Mouse (Mus musculus): ENCODE data around the gene Dbf4. TPM values are rescaled to one million over a fixed set of nuclear protein-coding genes. Genes with fewer than 3 reads are reported as not detected.
A peak's percentile ranks its signal among the peaks of the same experiment; 100 is the strongest.

Dbf4 gene
- polyA plus RNA-seq, 1 experiment from 2014 or later: 9.5 TPM

- H3K9me3 ChIP-seq (ENCODE audit: control insufficient read depth, low read length): no peaks in the 10 kb centered on the region
- H3K36me3 ChIP-seq (ENCODE audit: control insufficient read depth, insufficient read depth, low read length): no peaks in the 10 kb centered on the region
- WGBS: 42% methylated on average over 7 of the region's 7 CpGs
- H3K4me1 ChIP-seq (ENCODE audit: control insufficient read depth, insufficient read depth, low read length): peaks cover 2% of the 10 kb centered on the region; the same call in 1 of the 2 replicates
- H3K4me3 ChIP-seq (ENCODE audit: low read depth, low read length): peak overlapping the region; percentile 65
- 0 out of 2 replicates have a peak, but pooled peaks have one; percentile 5 for ATAC-seq (ENCODE audit: low read depth)
- H3K27ac ChIP-seq (ENCODE audit: low read depth, low read length): no peak overlapping the region
- H3K4me2 ChIP-seq (ENCODE audit: low read depth, low read length): peak overlapping the region; percentile 69
- no peak overlapping the region for H3K9ac ChIP-seq (replicated peaks; ENCODE audit: low read depth, low read length)
- H3K27me3 ChIP-seq (ENCODE audit: control insufficient read depth, insufficient read depth, low read length): no peaks in the 10 kb centered on the region
These were observed 54.2 kb downstream of the Dbf4 start for GRCm38 (mm10) chr5:8368328-8368692.

- ATAC-seq (ENCODE audit: low read depth): peak; percentile 96
- Histone ChIP-seq H3K9me3 (ENCODE audit: control insufficient read depth, low read length) (no peaks in the 10 kb centered on the region), H3K4me3 (ENCODE audit: low read depth, low read length) (peak within 1 kb of the TSS; percentile 65), H3K27ac (ENCODE audit: low read depth, low read length) (peak within 1 kb of the TSS; percentile 74), H3K9ac (replicated peaks; ENCODE audit: low read depth, low read length) (peak within 1 kb of the TSS; percentile 76), H3K27me3 (ENCODE audit: control insufficient read depth, insufficient read depth, low read length) (no peaks in the 10 kb centered on the region), H3K4me1 (ENCODE audit: control insufficient read depth, insufficient read depth, low read length) (peaks cover 2% of the 10 kb centered on the region; the same call in 1 of the 2 replicates), H3K36me3 (ENCODE audit: control insufficient read depth, insufficient read depth, low read length) (no peaks in the 10 kb centered on the region), H3K4me2 (ENCODE audit: low read depth, low read length) (peak within 1 kb of the TSS; percentile 69)
- under 1% methylated on average over 53 of the region's 55 CpGs for WGBS
These were observed 54.7 kb downstream of the Dbf4 start, which contains the start of gene Adam22 for GRCm38 (mm10) chr5:8367614-8368327. Adam22 (minus strand) TSS chr5:8368160.

- peak; percentile 73 for ATAC-seq (ENCODE audit: low read depth)
- Histone ChIP-seq H3K4me2 (ENCODE audit: low read depth, low read length) (peak overlapping the region; percentile 69), H3K4me3 (ENCODE audit: low read depth, low read length) (peak overlapping the region; percentile 65), H3K27me3 (ENCODE audit: control insufficient read depth, insufficient read depth, low read length) (no peaks in the 10 kb centered on the region), H3K36me3 (ENCODE audit: control insufficient read depth, insufficient read depth, low read length) (no peaks in the 10 kb centered on the region), H3K27ac (ENCODE audit: low read depth, low read length) (peak overlapping the region; percentile 74), H3K4me1 (ENCODE audit: control insufficient read depth, insufficient read depth, low read length) (peaks cover 2% of the 10 kb centered on the region; the same call in 1 of the 2 replicates), H3K9ac (replicated peaks; ENCODE audit: low read depth, low read length) (peak overlapping the region; percentile 76), H3K9me3 (ENCODE audit: control insufficient read depth, low read length) (no peaks in the 10 kb centered on the region)
- WGBS: under 1% methylated on average over 25 of the region's 25 CpGs
These were observed 55.5 kb downstream of the Dbf4 start for GRCm38 (mm10) chr5:8366771-8367613.

GRCm38 (mm10) chr5:8362361-8362760, 60.2 kb downstream of the Dbf4 start:
- WGBS: 74% methylated on average over 1 of the region's 1 CpGs
- Histone ChIP-seq H3K4me1 (ENCODE audit: control insufficient read depth, insufficient read depth, low read length) (peaks cover 6% of the 10 kb centered on the region; the same call in 1 of the 2 replicates), H3K9me3 (ENCODE audit: control insufficient read depth, low read length) (no peaks in the 10 kb centered on the region), H3K27me3 (ENCODE audit: control insufficient read depth, insufficient read depth, low read length) (no peaks in the 10 kb centered on the region), H3K9ac (replicated peaks; ENCODE audit: low read depth, low read length) (no peak overlapping the region), H3K4me2 (ENCODE audit: low read depth, low read length) (no peak overlapping the region), H3K4me3 (ENCODE audit: low read depth, low read length) (no peak overlapping the region), H3K27ac (ENCODE audit: low read depth, low read length) (no peak overlapping the region), H3K36me3 (ENCODE audit: control insufficient read depth, insufficient read depth, low read length) (no peaks in the 10 kb centered on the region)
- no peak for ATAC-seq (ENCODE audit: low read depth)

GRCm38 (mm10) chr5:8357677-8358076, 64.8 kb downstream of the Dbf4 start:
- H3K27ac ChIP-seq (ENCODE audit: low read depth, low read length): no peak overlapping the region
- H3K4me3 ChIP-seq (ENCODE audit: low read depth, low read length): no peak overlapping the region
- H3K9me3 ChIP-seq (ENCODE audit: control insufficient read depth, low read length): no peaks in the 10 kb centered on the region
- ATAC-seq (ENCODE audit: low read depth): no peak
- H3K4me2 ChIP-seq (ENCODE audit: low read depth, low read length): no peak overlapping the region
- WGBS: 68% methylated on average over 8 of the region's 8 CpGs
- H3K9ac ChIP-seq (replicated peaks; ENCODE audit: low read depth, low read length): no peak overlapping the region
- no peaks in the 10 kb centered on the region for H3K36me3 ChIP-seq (ENCODE audit: control insufficient read depth, insufficient read depth, low read length)
- H3K4me1 ChIP-seq (ENCODE audit: control insufficient read depth, insufficient read depth, low read length): peaks cover 10% of the 10 kb centered on the region; the same call in 1 of the 2 replicates
- no peaks in the 10 kb centered on the region for H3K27me3 ChIP-seq (ENCODE audit: control insufficient read depth, insufficient read depth, low read length)

- Histone ChIP-seq H3K27ac (ENCODE audit: low read depth, low read length) (no peak overlapping the region), H3K4me3 (ENCODE audit: low read depth, low read length) (no peak overlapping the region), H3K4me2 (ENCODE audit: low read depth, low read length) (no peak overlapping the region), H3K36me3 (ENCODE audit: control insufficient read depth, insufficient read depth, low read length) (no peaks in the 10 kb centered on the region), H3K27me3 (ENCODE audit: control insufficient read depth, insufficient read depth, low read length) (no peaks in the 10 kb centered on the region), H3K9ac (replicated peaks; ENCODE audit: low read depth, low read length) (no peak overlapping the region), H3K9me3 (ENCODE audit: control insufficient read depth, low read length) (no peaks in the 10 kb centered on the region), H3K4me1 (ENCODE audit: control insufficient read depth, insufficient read depth, low read length) (peaks cover 10% of the 10 kb centered on the region; the same call in 1 of the 2 replicates)
- 49% methylated on average over 13 of the region's 13 CpGs for WGBS
- peak; percentile 58; the same call in 1 of the 2 replicates for ATAC-seq (ENCODE audit: low read depth)
These were observed 65.4 kb downstream of the Dbf4 start for GRCm38 (mm10) chr5:8356885-8357651.

GRCm38 (mm10) chr5:8356326-8356725, 66.2 kb downstream of the Dbf4 start:
- Histone ChIP-seq H3K36me3 (ENCODE audit: control insufficient read depth, insufficient read depth, low read length) (no peaks in the 10 kb centered on the region), H3K27ac (ENCODE audit: low read depth, low read length) (no peak overlapping the region), H3K9me3 (ENCODE audit: control insufficient read depth, low read length) (no peaks in the 10 kb centered on the region), H3K27me3 (ENCODE audit: control insufficient read depth, insufficient read depth, low read length) (no peaks in the 10 kb centered on the region), H3K4me1 (ENCODE audit: control insufficient read depth, insufficient read depth, low read length) (peaks cover 10% of the 10 kb centered on the region; the same call in 1 of the 2 replicates), H3K4me2 (ENCODE audit: low read depth, low read length) (no peak overlapping the region), H3K9ac (replicated peaks; ENCODE audit: low read depth, low read length) (no peak overlapping the region), H3K4me3 (ENCODE audit: low read depth, low read length) (no peak overlapping the region)
- WGBS: 15% methylated on average over 2 of the region's 2 CpGs
- peak; percentile 85 for ATAC-seq (ENCODE audit: low read depth)

- Histone ChIP-seq H3K9ac (replicated peaks; ENCODE audit: low read depth, low read length) (no peak overlapping the region), H3K27me3 (ENCODE audit: control insufficient read depth, insufficient read depth, low read length) (no peaks in the 10 kb centered on the region), H3K36me3 (ENCODE audit: control insufficient read depth, insufficient read depth, low read length) (no peaks in the 10 kb centered on the region), H3K4me1 (ENCODE audit: control insufficient read depth, insufficient read depth, low read length) (no peaks in the 10 kb centered on the region), H3K4me3 (ENCODE audit: low read depth, low read length) (no peak overlapping the region), H3K4me2 (ENCODE audit: low read depth, low read length) (no peak overlapping the region), H3K27ac (ENCODE audit: low read depth, low read length) (no peak overlapping the region), H3K9me3 (ENCODE audit: control insufficient read depth, low read length) (no peaks in the 10 kb centered on the region)
- ATAC-seq (ENCODE audit: low read depth): no peak
- WGBS: 83% methylated on average over 10 of the region's 10 CpGs
These were observed 73.0 kb downstream of the Dbf4 start for GRCm38 (mm10) chr5:8349557-8349956.

All from neural tube, embryonic 14.5 days (tissue).